Mouse (Mus musculus) erythroid progenitor cell, adult 5-6 weeks (primary cell): ENCODE data around the gene Slc44a3. TPM values are rescaled to one million over a fixed set of nuclear protein-coding genes. Genes with fewer than 3 reads are reported as not detected.
"Not testable (repeated sequence)": the region's sequence is repeated elsewhere in the genome, so short reads cannot be mapped to it uniquely, and the experiment has no call there.

Experiments used
- ATAC-seq: replicated peaks from 2 replicates; pipeline ENCODE4 v1.8.0; 2016; ENCODE audit warnings: moderate number of reproducible peaks, mild to moderate bottlenecking, moderate TSS enrichment, inconsistent platforms; ENCODE audit not compliant: poor library complexity, low FRiP score, severe bottlenecking
- total RNA-seq, 2 experiments: library from RNA; stranded (forward) in 1 of 2; stranded (reverse) in 1 of 2; fragments of 150-400 nt in 1 of 2; fragments of 186-747, 209-891 nt in 1 of 2; gene quantifications; 2 replicates each; pipeline versions ENCODE4 v1.2.3 to v1.2.4; 2015 to 2017; ENCODE audit warnings: low replicate concordance in 2 of 2

Gene Slc44a3
- total RNA-seq, 2 experiments from 2014 or later: not detected

DNA sequence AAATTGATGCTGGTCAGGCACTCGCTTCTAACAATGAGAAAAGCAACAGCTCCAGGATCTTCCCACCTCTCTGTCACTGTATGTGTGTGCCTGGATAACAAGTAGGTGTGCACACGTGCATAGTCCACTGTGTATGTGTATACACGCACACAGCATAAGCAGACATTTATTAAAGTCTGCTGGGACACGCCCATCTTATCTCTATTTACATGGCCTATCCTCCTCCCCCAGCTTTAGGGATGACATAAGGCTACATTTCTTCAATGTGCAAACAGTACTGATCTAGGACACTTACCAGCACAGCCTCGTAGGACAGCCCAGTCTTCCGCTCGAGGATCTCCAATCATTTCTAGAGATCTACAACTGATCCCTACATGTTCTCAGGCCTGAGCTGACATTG, 24.1 kb upstream of the Slc44a3 start:
- ATAC-seq: no peak

DNA sequence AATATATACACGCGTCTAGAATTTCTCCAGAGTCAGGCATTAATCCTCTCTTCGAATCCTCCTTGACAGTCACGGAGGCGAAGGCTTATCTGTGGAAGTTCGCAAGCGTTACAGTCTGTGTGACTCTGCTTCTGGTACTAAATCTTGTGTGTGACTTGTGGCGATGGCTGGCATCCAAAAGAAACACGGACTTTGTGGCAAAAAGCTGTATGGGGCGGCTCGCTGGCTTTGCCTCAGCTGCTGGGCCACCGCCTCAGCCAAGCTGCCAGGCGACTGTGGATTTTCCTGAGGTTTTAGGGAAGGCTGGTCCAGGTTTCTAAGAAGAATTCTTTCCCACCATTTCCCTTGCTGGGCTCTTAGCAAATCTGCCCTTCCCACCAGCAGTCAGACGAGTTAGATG, 21.1 kb upstream of the Slc44a3 start:
- no peak for ATAC-seq

DNA sequence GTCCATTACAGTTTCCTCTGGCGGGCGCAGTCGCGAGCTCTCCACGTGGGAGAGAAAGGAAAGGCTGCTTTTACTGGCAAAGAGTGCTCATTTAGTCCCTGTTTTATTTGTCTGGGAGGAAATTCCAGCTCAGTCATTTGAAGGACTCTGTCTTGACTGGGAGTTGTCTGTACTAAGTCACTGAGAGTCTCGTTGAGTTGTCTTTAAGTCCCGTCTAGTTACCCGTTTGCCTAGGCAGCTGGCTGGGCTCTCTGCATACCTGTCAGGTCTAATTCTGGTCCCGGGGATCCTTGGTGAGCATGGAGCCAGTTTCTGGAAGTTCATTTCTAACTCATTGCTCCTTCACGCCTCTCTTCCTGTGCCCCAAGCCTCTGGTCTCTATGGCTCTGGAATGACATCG, 20.5 kb upstream of the Slc44a3 start:
- no peak for ATAC-seq

DNA sequence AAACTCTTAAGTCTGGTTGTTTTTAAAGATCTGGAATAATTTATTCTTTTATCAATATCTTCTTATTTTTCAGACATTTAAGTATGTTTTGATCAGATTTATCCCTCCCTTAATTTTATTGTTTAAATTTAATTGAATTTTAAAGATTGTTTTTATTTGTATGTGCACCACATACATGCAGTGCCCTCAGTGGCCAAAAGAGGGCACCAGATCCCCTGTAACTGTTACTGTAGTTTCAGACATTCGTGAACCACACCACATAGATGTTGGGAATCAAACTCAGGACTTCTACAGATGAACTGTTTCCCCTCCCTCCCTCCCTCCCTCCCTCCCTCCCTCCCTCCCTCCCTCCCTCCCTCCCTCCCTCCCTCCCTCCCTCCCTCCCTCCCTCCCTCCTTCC, 18.2 kb upstream of the Slc44a3 start:
- ATAC-seq: no peak

DNA sequence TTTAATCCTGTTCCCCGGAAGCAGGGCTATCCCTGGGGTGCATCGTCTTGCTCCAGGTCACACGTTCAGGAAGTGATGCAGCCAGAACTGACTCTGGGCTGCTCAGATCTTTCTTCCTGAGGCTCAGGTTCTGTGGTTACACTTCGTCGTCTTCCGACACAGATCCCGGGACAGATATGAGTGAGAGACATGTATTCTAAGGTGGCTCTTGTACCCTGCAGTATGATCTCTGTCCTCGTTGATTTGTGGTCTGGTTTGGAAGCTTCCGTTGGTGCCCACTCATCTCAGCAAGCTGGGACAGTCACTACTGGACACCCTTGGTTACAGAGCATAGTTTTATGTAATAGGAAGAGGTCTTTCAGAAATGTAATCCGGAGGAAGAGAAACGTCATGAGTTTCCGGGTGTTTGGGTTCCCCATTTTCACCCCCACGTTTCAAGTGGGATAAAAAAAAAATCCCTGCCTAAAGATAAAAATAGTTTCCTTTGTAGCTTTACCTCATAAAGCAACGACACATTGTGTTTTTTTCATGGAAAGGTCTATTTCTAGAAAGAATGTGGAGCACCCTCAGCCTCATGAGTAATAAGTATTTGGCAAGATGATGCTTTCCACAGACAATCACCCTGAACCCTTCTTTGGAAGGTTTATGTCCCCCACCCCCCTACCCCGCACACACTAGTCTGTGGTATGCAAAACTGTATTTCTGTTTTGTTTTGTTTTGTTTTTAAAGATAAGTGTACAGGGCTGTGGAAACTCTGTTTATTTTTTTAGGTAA, 15.8 kb upstream of the Slc44a3 start:
- no peak for ATAC-seq

DNA sequence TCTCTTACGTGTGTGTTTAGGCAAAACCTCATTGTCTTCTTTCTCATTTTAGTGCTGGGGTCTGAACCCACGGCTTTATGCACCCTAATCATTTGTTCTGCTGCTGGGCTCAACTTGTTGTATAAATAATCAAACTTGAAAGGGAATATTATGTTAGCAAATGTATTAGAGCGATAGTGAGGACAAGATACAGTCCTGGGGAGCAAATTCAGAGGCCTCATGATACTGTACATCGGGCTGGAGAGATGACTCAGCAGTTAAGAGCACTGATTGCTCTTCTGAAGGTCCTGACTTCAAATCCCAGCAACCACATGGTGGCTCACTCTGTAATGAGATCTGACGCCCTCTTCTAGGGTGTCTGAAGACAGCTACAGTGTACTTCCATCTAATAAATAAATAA, 8.4 kb upstream of the Slc44a3 start:
- no peak for ATAC-seq

DNA sequence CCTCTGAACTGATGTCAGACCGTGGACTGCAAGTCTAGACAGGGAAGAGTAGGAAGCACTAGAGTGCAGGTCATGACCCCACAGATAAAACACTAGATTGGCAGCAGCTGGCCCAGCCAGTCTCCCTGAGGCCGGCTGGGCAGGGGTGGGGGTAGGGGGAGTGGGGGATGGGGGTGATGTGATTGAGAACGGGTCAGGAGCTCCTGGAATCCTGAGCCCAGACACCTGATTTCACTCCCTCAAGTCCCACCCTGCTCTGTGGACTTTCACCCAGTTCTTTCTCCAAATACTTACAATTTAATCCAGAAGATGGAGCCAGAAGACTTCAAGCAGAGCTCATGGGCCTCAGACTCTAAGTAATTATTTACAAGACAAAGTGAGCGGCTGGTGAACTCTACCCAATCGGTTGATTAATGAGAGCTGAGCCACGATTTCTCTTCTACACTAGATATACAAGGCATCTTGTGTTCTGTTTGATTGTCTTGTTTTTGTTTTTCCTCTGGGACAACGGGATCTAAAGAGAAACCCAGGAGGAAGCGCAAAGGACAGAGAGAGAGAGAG, 7.7 kb upstream of the Slc44a3 start:
- no peak for ATAC-seq

DNA sequence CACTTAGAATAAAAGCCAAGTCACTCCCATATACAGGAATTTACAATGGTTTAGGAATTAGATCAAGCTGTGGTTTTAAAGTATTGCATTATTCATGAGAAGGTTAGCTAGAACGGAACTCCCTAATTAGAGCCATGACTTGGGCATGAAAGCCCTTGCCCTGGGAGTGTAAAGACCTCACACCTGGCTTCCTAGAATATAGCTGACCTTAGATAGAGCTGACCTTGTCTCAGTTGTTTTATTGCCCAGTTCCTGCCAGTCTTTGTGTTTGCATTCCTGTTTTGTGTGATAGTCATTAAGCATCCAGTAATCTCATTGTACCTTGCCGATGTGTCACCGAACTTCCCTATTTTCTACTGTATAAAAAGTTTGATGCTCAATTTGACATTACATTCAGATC, 6.6 kb upstream of the Slc44a3 start:
- not testable (repeated sequence) for ATAC-seq

DNA sequence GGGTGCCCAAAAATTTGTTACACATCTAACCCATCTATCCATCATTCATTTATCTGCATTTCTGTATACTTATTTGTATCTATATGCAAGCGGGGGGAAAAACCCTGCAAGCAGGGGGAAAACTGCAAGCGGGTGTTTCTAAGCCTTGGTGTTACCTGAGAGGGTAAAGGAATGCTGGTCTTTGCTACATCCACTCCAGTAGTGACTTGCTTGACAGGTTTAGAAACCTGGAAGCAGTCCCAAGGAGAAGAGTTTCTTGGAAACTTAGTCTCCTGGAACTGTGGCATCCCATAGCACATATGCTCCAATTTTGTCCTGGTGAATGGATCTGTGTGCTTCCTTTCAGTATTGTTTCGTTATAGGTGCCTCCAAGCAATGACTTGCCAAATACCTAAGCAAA, 5.8 kb upstream of the Slc44a3 start:
- ATAC-seq: no peak

DNA sequence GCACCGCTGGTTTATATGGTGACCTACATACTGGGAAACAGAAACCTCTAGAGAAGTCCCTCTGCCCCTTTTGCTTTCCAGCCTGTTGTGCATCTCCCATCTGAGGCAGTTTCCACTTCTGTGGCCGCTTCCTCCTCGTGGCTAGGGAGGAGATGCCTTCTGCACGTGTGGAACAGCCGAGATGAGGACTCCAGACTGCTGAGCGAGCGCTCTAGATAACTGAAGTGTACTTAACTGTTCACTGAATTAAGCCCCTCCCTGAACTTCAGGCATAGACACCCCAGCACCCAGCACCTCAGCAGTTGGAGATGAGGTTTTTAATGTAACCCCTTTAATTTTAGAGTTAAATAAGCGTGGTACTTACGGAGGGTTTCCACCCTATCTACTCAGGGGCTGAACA, 4.6 kb upstream of the Slc44a3 start:
- no peak for ATAC-seq

DNA sequence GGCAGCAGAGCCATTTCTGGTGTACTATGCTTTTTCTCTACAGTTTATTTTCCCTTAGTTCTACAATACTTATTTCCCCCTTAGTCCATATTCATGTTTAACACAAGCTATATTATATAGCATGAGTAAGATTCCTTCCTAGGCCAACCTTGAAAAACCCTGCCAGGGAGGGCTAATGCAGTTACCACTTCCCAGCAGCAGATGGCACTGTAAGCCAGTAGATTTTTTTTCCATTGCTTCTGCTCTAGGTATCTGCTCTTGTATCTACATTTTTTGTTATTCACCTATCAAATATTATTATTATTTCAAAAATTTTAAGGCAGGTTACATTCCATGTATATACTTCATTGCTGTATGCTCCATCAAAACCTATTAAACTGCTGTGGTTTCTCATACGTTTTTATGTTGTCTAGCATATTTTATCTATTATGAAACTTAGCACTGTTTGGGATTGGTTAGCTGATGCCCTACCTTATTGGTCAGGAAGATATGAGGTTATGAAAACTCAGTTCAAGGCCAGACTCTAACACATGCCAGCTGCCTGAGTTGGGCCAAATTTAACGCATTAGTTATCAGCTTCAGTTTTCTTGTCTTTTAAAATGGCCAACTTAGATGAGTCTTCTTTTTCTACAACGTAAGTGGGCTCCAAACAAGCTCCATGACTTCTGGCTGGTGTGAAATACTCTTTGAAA, 3.8 kb upstream of the Slc44a3 start:
- no peak for ATAC-seq

DNA sequence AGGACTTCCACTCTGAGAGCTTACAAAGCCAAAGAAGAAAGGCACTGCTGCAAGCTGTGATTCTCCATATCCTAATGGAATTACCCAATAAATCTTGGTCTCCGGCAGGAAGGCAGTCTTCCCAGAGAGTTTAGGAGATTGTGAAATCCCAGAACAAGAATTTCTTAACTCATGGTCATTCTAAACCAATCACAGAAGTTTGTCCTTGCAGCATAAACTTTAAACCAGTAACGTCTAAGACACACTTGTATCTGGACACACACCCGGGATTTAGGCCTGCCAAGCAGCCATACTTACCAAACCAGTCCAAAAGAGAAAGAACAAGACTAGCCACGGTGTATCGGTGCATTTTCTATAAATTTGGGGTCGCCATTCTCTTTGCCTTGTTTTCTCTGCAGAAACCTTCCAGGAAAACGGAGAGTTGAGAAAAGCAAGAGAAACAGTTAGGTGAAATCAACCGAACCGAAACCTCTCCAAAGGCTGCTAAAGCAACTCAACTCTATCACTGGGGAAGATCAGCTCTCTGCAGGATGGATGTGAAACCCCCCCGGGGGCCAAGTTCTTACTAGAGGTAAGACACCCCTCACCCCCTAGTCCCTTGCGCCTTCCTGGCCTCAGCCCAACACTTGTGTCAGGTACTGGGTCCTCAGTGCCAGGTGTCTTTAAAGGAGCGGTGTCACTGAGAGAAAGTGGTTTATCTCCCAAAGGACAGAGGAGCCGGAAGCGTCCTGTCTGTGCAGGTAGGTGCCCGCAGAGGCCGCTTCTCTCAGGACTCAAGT, 645 bp downstream of the Slc44a3 start:
- ATAC-seq: no peak

DNA sequence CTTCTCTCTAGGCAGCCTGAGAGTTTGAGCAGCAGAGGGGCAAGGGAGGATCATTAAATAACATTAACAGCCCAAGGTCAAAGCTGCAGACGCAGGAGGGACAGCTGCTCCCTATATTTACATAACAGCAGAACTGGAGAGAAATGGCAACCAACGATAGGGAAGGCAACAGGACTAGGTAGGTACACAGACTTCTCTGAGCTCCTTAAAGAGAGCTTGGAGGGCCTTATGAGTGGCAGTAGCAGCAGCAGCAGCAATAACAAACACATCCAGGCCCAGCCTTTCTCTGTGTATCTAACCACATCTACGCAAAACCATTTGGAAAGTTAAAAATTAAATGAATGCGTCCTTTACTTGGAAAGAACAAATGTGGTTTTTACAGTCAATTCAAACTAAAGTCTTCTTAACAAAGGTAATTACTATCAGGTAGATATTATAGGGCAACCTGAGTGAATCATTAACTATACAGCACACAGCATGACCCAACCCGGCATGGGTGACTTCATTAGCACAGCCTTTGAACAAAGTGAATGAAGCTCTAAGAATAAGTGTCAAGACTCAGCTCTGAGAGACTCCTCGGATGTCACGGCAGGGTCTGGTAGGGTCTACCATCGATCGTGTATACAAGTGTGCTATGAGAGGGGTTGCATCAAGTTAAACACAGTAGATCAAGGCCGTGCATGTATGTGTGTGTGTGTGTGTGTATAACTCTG, 1.5 kb downstream of the Slc44a3 start:
- no peak for ATAC-seq

DNA sequence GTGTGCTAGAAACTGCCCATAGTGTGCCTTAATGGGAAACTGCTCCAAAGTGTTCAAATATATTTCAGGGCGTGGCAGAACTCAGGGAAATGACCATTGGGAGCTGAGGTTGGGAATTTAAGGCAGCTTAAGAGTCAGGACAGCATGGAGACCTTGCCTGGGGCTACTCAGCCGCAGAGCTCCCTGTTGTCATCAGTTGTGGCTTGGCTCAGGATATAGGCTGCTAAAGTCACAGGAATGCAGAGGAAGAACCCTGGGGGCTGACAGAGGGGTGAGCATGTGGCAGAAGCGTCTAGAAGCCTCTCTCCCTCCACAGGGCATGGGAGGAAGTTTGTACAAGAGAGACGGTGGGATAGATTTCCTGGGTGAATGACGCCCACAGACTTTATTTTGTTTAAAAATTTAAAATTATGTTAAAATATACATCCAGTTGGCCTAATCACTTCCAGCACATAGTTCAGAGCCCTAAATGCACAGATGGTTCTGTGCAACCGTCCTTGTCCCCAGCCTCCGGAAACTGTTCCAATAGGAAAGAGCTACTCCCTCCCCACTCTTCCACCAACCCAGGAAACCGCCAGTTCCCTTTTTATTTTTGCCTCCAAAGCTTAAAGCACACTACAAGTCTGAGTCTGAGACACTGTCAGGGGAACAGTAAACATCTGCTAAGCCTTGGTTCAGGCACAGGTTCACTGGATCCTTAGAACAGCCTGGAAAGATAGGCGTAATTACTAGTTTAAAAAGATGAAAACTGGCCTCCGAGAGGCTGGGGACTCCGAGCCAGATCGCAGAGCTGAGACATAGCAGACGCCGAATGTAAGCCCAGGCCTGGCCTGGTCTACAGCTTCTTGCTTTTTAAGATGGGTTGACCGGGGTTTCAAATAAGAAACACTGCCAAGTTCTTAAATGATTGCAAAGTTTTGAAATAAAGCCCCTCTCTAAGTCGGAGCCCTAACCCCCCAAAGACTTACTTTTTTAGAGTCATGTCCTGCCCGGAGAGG, 5.8 kb downstream of the Slc44a3 start:
- ATAC-seq: no peak

DNA sequence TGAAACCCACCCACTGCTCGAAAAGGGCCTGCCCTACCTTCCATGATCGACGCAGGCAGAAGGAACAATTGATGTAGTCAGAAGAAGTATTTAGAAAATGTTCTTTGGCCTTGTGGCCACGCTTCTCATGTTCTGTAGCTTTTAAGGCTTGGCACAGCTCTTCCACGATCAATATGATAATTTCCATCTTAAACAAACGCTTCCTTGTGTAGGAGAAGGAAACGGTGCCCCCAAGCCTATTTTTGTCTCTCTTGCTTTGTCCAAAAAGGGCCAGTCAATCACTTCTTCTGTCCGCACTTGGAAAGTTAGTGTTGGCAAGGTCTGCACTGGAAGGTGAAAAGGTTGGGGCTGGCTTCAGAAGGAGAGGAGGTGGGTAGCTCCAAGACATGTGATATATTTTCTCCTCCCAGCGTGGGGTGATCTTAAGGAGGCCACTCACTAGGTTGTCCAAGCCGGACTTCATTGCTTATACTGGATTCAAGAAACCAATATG, 10.5 kb downstream of the Slc44a3 start:
- ATAC-seq: no peak

DNA sequence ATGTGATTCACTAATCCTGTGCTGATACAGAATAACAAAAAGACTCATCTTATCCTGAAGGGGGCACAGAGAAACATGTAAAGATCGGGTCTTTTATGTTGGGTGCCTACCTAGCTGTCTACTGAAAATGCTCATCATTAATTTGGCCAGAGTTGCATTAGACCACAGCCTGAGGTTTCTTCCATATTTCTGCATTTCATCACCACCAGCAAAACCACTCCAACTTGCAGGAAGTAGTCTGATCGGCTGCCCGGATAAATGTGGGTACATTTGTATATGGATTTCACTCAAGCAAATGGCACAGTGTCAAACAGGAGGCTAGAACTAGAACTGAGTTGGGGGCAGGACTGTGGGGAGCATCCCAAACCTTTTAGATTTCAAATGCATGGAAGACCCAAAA, 11.1 kb downstream of the Slc44a3 start:
- no peak for ATAC-seq

DNA sequence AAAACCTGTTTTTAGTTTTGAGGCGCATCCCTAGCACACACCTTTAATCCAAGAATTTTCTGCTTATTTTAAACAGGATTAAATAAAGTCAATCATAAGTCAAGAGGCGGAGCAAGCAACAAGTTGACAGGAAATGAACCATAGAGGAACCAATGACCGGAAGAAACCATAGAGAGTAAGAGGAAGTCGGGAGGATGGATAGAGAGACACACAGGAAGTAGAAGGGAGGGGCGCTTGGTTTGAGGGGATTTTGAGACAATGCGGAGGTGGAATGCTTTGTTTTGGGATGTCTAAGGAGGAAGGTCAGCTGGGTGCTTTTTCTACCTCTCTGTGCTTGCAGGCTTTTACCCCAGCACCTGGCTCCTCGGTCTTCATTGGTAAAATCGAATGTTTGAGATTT, 15.2 kb downstream of the Slc44a3 start:
- ATAC-seq: no peak

DNA sequence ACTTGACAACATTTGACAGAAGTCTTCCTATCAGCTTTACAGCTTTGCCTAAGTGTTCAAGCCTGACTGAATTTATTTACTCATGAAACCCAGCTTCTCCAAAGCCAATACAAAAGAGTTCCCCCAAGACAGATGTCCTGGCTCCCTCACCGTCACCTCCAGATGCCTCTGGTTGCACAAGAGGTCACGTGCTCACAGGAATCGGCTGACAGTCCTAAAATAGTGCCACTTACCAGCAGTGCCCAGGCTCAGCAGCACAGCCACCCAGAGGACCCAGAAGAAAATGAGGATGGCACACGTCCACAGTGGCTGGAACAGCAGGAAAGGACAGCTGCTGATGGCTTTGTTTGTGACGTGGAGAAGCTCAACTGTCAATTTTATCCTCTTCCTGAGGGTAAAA, 23.1 kb downstream of the Slc44a3 start:
- ATAC-seq: no peak

DNA sequence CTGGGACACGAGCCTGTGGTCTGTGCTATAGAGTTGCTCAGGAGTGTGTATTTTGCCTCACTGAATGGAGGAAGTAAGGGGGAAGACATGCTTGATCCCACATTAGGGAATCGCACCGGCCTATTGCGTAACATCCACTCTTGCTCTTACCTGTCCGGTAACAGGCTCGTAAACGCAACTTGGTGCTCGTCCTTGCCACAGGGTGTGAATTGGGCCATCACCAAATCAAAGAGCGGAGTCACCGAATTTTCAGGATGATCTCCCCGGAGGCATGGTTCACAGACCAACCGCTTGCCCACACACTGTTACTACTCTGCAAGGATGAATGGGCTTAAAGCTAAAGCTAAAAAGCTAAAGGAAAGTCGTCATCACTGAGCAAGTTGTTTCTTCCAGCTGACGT, 24.5 kb downstream of the Slc44a3 start:
- ATAC-seq: no peak
